Mouse (Mus musculus) bone marrow macrophage, adult 2 months (primary cell): ENCODE measurements at regions not wholly inside any gene's neighbourhood (a gene's known extent, or its start where the extent isn't known, plus 50 kb on each side); places are given as distances from the start of the nearest gene placed in this dataset.

Source experiments
- CTCF ChIP-seq: IDR thresholded peaks from 2 replicates; pipeline ENCODE4 v1.5.1; 2012; ENCODE audit warnings: low read depth, mild to moderate bottlenecking, low read length, moderate library complexity
- POLR2A ChIP-seq: IDR thresholded peaks from 2 replicates; pipeline ENCODE4 v1.6.1; 2012; ENCODE audit warnings: mild to moderate bottlenecking, low read depth, low read length, borderline replicate concordance

GRCm38 (mm10) chr7:136208879-136209278 is 492.7 kb upstream of the Mki67 start:
- TF ChIP-seq CTCF: no peak
- TF ChIP-seq POLR2A: no peak
